Mouse (Mus musculus): Measurements from ENCODE around the gene Rasgrp3. TPM values are rescaled to one million over a fixed set of nuclear protein-coding genes. Genes with fewer than 3 reads are reported as not detected.

Gene Rasgrp3
- polyA plus RNA-seq, 1 experiment from 2014 or later = 5.1 TPM

DNA sequence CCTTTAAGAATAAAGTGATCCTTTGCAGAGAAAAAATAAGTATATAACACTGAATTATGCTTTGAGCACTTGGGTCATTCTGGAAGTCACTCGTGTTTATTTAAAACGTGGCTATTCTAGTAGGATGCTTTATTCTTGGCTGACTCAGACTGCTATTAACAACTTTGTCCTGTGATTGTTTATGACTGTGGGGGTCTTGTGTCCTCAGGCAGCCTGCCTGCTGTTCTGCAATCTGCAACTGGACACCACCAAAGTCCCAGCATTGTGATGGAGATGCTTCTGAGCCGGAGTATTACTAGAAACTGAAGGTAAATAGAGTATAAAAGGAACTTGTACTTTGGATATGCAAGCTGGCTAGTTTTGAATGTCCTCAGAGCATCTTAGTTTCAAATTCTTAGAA, 121.3 kb downstream of the Rasgrp3 start:
- H3K36me3 ChIP-seq = no peaks in the 10 kb centered on the region
- H3K27me3 ChIP-seq = no peaks in the 10 kb centered on the region
- no peak overlapping the region for H3K4me2 ChIP-seq (replicated peaks)
- no peaks in the 10 kb centered on the region for H3K9me3 ChIP-seq
- ATAC-seq (replicated peaks) = no peak
- H3K9ac ChIP-seq (replicated peaks) = no peak overlapping the region
- no peak overlapping the region for H3K27ac ChIP-seq (replicated peaks)
- no peaks in the 10 kb centered on the region for H3K4me1 ChIP-seq
- H3K4me3 ChIP-seq = no peak overlapping the region
- 27% methylated on average over 3 of the region's 3 CpGs for WGBS

DNA sequence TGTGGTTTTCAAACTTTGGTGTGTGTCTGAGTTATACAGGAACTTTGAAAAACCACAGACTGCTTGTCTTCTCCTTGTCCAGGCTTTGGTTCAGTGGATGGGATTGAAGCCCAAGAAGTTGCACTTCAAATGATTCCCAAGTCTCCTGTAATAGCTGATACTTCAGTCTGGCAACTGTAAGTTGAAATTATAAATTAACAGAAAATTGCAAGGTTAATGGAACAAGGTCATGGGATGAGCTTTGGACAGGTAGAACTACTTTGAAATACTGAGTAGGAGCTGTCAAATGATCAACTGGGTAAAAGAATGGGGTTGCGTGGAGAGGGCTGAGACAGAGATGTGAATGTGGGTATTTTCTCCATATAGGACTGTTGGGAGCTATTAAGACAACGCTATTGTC, 122.3 kb downstream of the Rasgrp3 start:
- 89% methylated on average over 2 of the region's 2 CpGs for WGBS
- no peak overlapping the region for H3K4me2 ChIP-seq (replicated peaks)
- no peaks in the 10 kb centered on the region for H3K27me3 ChIP-seq

DNA sequence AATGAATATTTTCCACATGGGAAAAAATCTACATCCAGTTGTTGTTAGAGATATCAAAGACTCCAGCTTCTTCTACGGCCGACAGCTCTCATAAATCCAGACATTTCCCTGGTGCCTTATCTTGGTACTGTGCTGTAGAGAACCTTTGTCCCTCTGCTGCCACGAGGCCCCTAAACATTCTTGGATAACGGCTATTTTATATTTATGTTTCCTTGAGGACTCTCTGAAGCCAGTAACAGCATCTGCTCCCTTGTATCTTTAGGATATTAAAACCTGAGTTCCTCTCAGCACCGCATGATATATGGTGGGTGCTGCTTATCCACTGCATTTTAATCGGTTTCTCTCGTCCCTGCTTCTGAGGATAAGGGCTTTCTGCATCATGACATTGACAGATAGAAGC, 139.9 kb downstream of the Rasgrp3 start:
- Histone ChIP-seq H3K9ac (replicated peaks) (no peak overlapping the region), H3K4me1 (no peaks in the 10 kb centered on the region), H3K27me3 (no peaks in the 10 kb centered on the region), H3K4me2 (replicated peaks) (no peak overlapping the region), H3K27ac (replicated peaks) (no peak overlapping the region), H3K9me3 (0 out of 2 replicates have a peak, but pooled peaks cover 2% of the 10 kb centered on the region), H3K4me3 (no peak overlapping the region), H3K36me3 (no peaks in the 10 kb centered on the region)
- 89% methylated on average over 7 of the region's 7 CpGs for WGBS
- no peak for ATAC-seq (replicated peaks)

More for the DNA sequence above, 122.3 kb downstream of the Rasgrp3 start:
- no peaks in the 10 kb centered on the region for H3K4me1 ChIP-seq
- ATAC-seq (replicated peaks) = no peak
- H3K4me3 ChIP-seq = no peak overlapping the region
- H3K9me3 ChIP-seq = no peaks in the 10 kb centered on the region
- H3K36me3 ChIP-seq = no peaks in the 10 kb centered on the region
- no peak overlapping the region for H3K9ac ChIP-seq (replicated peaks)
- H3K27ac ChIP-seq (replicated peaks) = no peak overlapping the region

Other genes with a start within 250 kb of the Rasgrp3 start
- gene Fam98a, start 116.0 kb downstream of the Rasgrp3 start, polyA plus RNA-seq (2015; fragmentation: Nextera tagmentation; extraction: Ambion mirVana) = 35.3 and 36.2 TPM in 2 replicates

Data from forebrain, embryonic 15.5 days (tissue).